ENCODE assay signal across 12 mouse cellular contexts in genomic region chr16:34036327-34037047, GRCm38 (mm10).
DNase-seq lines count a peak whose midpoint lies in the region; ATAC-seq and TF ChIP-seq lines count a peak whose summit lies in the region.
"Had no signal": no experiment of that assay in that cellular context is flagged by ENCODE, and none has a peak within 500 bp of the region (broad histone marks: within the 10 kb centered on the region; RNA-seq: fewer than 3 reads in every experiment).

No protein-coding gene starts in this region.

- no peak overlapping the region for H3K4me2 ChIP-seq in kidney, postnatal 0 days (ENCODE audit: low read length)
- no peak overlapping the region for H3K4me2 ChIP-seq in intestine, embryonic 16.5 days (ENCODE audit: low read depth, low read length)
- no peak overlapping the region for H3K4me2 ChIP-seq in midbrain, embryonic 13.5 days (replicated peaks)
- H3K4me2 ChIP-seq: limb, embryonic 12.5 days had no signal

- H3K27me3 ChIP-seq in kidney, postnatal 0 days (ENCODE audit: insufficient read depth, low read length) = no peaks in the 10 kb centered on the region
- H3K27me3 ChIP-seq in intestine, embryonic 16.5 days (replicated peaks; ENCODE audit: control insufficient read depth, insufficient read depth, low read length) = no peaks in the 10 kb centered on the region
- no peaks in the 10 kb centered on the region for H3K27me3 ChIP-seq in midbrain, embryonic 13.5 days
- H3K27me3 ChIP-seq: limb, embryonic 12.5 days; Patski had no signal

- H3K9me3 ChIP-seq in kidney, postnatal 0 days (replicated peaks; ENCODE audit: low read length) = no peaks in the 10 kb centered on the region
- no peaks in the 10 kb centered on the region for H3K9me3 ChIP-seq in intestine, embryonic 16.5 days (ENCODE audit: control insufficient read depth, low read length)
- H3K9me3 ChIP-seq in midbrain, embryonic 13.5 days = no peaks in the 10 kb centered on the region
- H3K9me3 ChIP-seq: limb, embryonic 12.5 days had no signal

- 0 out of 2 replicates have a peak, but pooled peaks cover 10% of the 10 kb centered on the region for H3K4me1 ChIP-seq in kidney, postnatal 0 days (replicated peaks; ENCODE audit: insufficient read depth, low read length)
- H3K4me1 ChIP-seq in intestine, embryonic 16.5 days (ENCODE audit: control insufficient read depth, insufficient read depth, low read length) = peaks cover 13% of the 10 kb centered on the region
- H3K4me1 ChIP-seq in midbrain, embryonic 13.5 days (replicated peaks) = no peaks in the 10 kb centered on the region
- H3K4me1 ChIP-seq: limb, embryonic 12.5 days had no signal

- WGBS in kidney, postnatal 0 days = 68% methylated on average over 10 of the region's 10 CpGs
- WGBS in intestine, embryonic 16.5 days = 50% methylated on average over 10 of the region's 10 CpGs
- 90% methylated on average over 10 of the region's 10 CpGs for WGBS in midbrain, embryonic 13.5 days

- H3K4me3 ChIP-seq in kidney, postnatal 0 days (replicated peaks; ENCODE audit: low read depth, low read length) = no peak overlapping the region
- no peak overlapping the region for H3K4me3 ChIP-seq in intestine, embryonic 16.5 days (ENCODE audit: low read length)
- H3K4me3 ChIP-seq in midbrain, embryonic 13.5 days (replicated peaks) = no peak overlapping the region
- H3K4me3 ChIP-seq: limb, embryonic 12.5 days; myocyte had no signal

- DNase-seq in gastrocnemius, adult 18-20 months (ENCODE audit: low spot score) = peak; percentile 27
- no peak for DNase-seq in gastrocnemius, postnatal 25 days
- DNase-seq in kidney, postnatal 0 days (ENCODE audit: low spot score) = no peak
- no peak for DNase-seq in kidney, postnatal 4 days
- DNase-seq in lung, postnatal 36 days = peak; percentile 63
- no peak for DNase-seq in layer of hippocampus, postnatal 25 days (ENCODE audit: extremely low spot score in 1 of 2, low spot score in 1 of 2)
- DNase-seq: cerebellum, postnatal 14 days had no signal

- ATAC-seq in kidney, postnatal 0 days (replicated peaks; ENCODE audit: low FRiP score, low read depth) = no peak
- ATAC-seq in intestine, embryonic 16.5 days = peak; percentile 42
- ATAC-seq in midbrain, embryonic 13.5 days = no peak
- ATAC-seq: Patski had no signal

- no peak for TF ChIP-seq CTCF in kidney, postnatal 0 days (IDR thresholded peaks at IDR 0.05; ENCODE audit: low read depth)

- 0 out of 2 replicates have a peak overlapping the region, but pooled peaks have one; percentile 25 for H3K27ac ChIP-seq in kidney, postnatal 0 days
- no peak overlapping the region for H3K27ac ChIP-seq in intestine, embryonic 16.5 days (ENCODE audit: low read length)
- H3K27ac ChIP-seq in midbrain, embryonic 13.5 days = no peak overlapping the region
- H3K27ac ChIP-seq: limb, embryonic 12.5 days had no signal

- H3K36me3 ChIP-seq in kidney, postnatal 0 days (ENCODE audit: insufficient read depth, low read length) = peaks cover 35% of the 10 kb centered on the region
- H3K36me3 ChIP-seq in intestine, embryonic 16.5 days (ENCODE audit: control insufficient read depth, insufficient read depth, low read length) = no peaks in the 10 kb centered on the region; the same call in 1 of the 2 replicates
- H3K36me3 ChIP-seq in midbrain, embryonic 13.5 days = peaks cover 75% of the 10 kb centered on the region

- no peak overlapping the region for H3K9ac ChIP-seq in kidney, postnatal 0 days (ENCODE audit: low read depth, low read length)
- no peak overlapping the region for H3K9ac ChIP-seq in intestine, embryonic 16.5 days (ENCODE audit: low read depth, low read length)
- H3K9ac ChIP-seq in midbrain, embryonic 13.5 days (replicated peaks) = no peak overlapping the region
- H3K9ac ChIP-seq: limb, embryonic 12.5 days had no signal

Comparison
In these comparisons a context has a peak if more than half of its experiments do, and no peak if none do; other contexts are left out.
1. DNase-seq: peak in gastrocnemius, adult 18-20 months (single experiment) and lung, postnatal 36 days (single experiment); none in gastrocnemius, postnatal 25 days (single experiment), kidney, postnatal 0 days (single experiment), kidney, postnatal 4 days (0 of 2) and layer of hippocampus, postnatal 25 days (0 of 2).